In the genomic region with DNA sequence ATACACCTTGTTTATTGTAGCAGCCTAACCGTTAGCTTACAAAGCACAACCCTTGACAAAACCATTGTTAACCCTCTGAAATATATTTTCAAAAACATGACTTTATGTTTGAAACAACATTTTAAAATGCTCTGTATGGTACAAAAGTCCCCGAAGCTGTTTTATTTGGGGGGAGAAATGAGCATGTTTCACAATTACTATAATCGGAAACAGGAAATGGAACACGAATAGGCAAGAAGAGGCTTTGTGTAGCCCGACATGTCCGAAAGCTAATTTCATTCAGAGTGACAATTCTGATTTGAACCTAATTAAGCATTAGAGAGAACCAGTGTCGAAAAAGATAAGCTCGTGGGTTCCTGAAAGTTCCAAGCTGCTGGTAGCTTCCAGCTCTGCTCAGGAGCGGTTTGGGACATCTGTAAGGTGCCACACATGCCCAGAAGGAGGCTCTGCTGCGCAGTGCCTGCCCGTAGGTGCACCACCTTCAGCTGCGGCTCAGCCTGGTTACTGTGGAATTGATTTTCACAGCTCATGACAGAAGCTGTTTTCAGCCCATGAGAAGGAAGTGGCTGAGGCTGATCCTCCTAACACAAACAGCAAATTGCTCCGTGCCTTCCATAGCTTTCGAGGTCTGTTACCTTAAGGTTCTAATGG, we compare ENCODE assay signal across 11 mouse cellular contexts. TPM values are rescaled to one million over a fixed set of nuclear protein-coding genes. Genes with fewer than 3 reads are reported as not detected.
DNase-seq lines count a peak whose midpoint lies in the region; ATAC-seq and TF ChIP-seq lines count a peak whose summit lies in the region.
"Had no signal": no experiment of that assay in that cellular context is flagged by ENCODE, and none has a peak within 500 bp of the region (broad histone marks: within the 10 kb centered on the region; RNA-seq: fewer than 3 reads in every experiment).

No protein-coding gene starts in this region.

- H3K4me2 ChIP-seq in intestine, embryonic 15.5 days (replicated peaks) = no peak overlapping the region
- H3K4me2 ChIP-seq in intestine, embryonic 16.5 days (ENCODE audit: low read depth, low read length) = no peak overlapping the region
- H3K4me2 ChIP-seq in CH12.LX (ENCODE audit: insufficient read depth, low read depth, poor library complexity, severe bottlenecking) = peak overlapping the region; percentile 47
- H3K4me2 ChIP-seq: heart, embryonic 13.5 days had no signal

- H3K36me3 ChIP-seq in intestine, embryonic 15.5 days = no peaks in the 10 kb centered on the region
- no peaks in the 10 kb centered on the region for H3K36me3 ChIP-seq in intestine, embryonic 16.5 days (ENCODE audit: control insufficient read depth, insufficient read depth, low read length)
- no peaks in the 10 kb centered on the region for H3K36me3 ChIP-seq in CH12.LX (replicated peaks in 1 of 2; ENCODE audit: control insufficient read depth in 1 of 2, insufficient read depth in 1 of 2, low read length in 1 of 2)
- H3K36me3 ChIP-seq: heart, embryonic 13.5 days had no signal

- dilution Hi-C loops in CH12.LX (cut with MboI; ENCODE audit: extremely low pct_ligation_motif_present, extremely low pct_unique_long_range_greater_than_20kb, low sequenced_read_pairs) = no loop called here

- TF ChIP-seq POLR2A in CH12.LX (IDR thresholded peaks at IDR 0.05; ENCODE audit: low read depth, low read length) = peak; percentile 45

- TF ChIP-seq RAD21 in CH12.LX (IDR thresholded peaks at IDR 0.05; ENCODE audit: low read depth, low read length) = peak; percentile 73

- ATAC-seq in intestine, embryonic 15.5 days = 0 out of 2 replicates have a peak, but pooled peaks have one; percentile 49
- no peak for ATAC-seq in intestine, embryonic 16.5 days
- no peak for ATAC-seq in erythroblast, adult 5-6 weeks (replicated peaks; ENCODE audit: low FRiP score, poor library complexity, severe bottlenecking)

- no peaks in the 10 kb centered on the region for H3K9me3 ChIP-seq in intestine, embryonic 15.5 days
- H3K9me3 ChIP-seq in intestine, embryonic 16.5 days (ENCODE audit: control insufficient read depth, low read length) = no peaks in the 10 kb centered on the region
- H3K9me3 ChIP-seq in CH12.LX (replicated peaks; ENCODE audit: low read length) = no peaks in the 10 kb centered on the region
- H3K9me3 ChIP-seq: heart, embryonic 13.5 days had no signal

- peak in 1 of 2 experiments; percentile 73; a peak in 2 of 4 replicates for TF ChIP-seq CTCF in CH12.LX (conservative IDR thresholded peaks at IDR 0.05 in 1 of 2, IDR thresholded peaks at IDR 0.05 in 1 of 2; ENCODE audit: low read depth in 2 of 2, low read length in 2 of 2)

- H3K4me1 ChIP-seq in intestine, embryonic 15.5 days (replicated peaks) = no peaks in the 10 kb centered on the region
- peaks cover 2% of the 10 kb centered on the region; the same call in 1 of the 2 replicates for H3K4me1 ChIP-seq in intestine, embryonic 16.5 days (ENCODE audit: control insufficient read depth, insufficient read depth, low read length)
- H3K4me1 ChIP-seq in CH12.LX (ENCODE audit: control insufficient read depth in 1 of 2, insufficient read depth in 2 of 2) = peaks cover 5 to 28% of the 10 kb centered on the region in 2 experiments

- H3K27me3 ChIP-seq in intestine, embryonic 15.5 days (replicated peaks) = no peaks in the 10 kb centered on the region
- no peaks in the 10 kb centered on the region for H3K27me3 ChIP-seq in intestine, embryonic 16.5 days (replicated peaks; ENCODE audit: control insufficient read depth, insufficient read depth, low read length)
- no peaks in the 10 kb centered on the region for H3K27me3 ChIP-seq in CH12.LX (replicated peaks)
- H3K27me3 ChIP-seq: heart, embryonic 13.5 days had no signal

- H3K4me3 ChIP-seq in intestine, embryonic 15.5 days (replicated peaks) = no peak overlapping the region
- no peak overlapping the region for H3K4me3 ChIP-seq in intestine, embryonic 16.5 days (ENCODE audit: low read length)
- H3K4me3 ChIP-seq in CH12.LX (replicated peaks in 1 of 3; ENCODE audit: low read depth in 2 of 3, low read length in 2 of 3, poor library complexity in 1 of 3) = peak overlapping the region in 1 of 3 experiments; percentile 19
- H3K4me3 ChIP-seq: heart, embryonic 13.5 days had no signal

- intact Hi-C loops in left cerebral cortex, postnatal 10 days (cut with DNase I) = no loop called here

- H3K79me2 ChIP-seq in CH12.LX (replicated peaks; ENCODE audit: control insufficient read depth, extremely low read depth, insufficient read depth, poor library complexity, severe bottlenecking) = no peaks in the 10 kb centered on the region

- peak; percentile 39 to 49 for DNase-seq in cerebellum, postnatal 10 days
- DNase-seq in cerebellum, postnatal 36 days = no peak
- DNase-seq in CH12.LX (ENCODE audit: extremely low read depth) = peak; percentile 76
- peak; percentile 13 to 25 for DNase-seq in left cerebral cortex, postnatal 10 days (ENCODE audit: extremely low spot score in 1 of 2, low spot score in 2 of 2)
- no peak for DNase-seq in urinary bladder, adult 2 months (ENCODE audit: low spot score)
- DNase-seq: lung, postnatal 4 days; thymus, adult 2 months had no signal

- 80% methylated on average over 14 of the region's 14 CpGs for WGBS in intestine, embryonic 15.5 days
- WGBS in intestine, embryonic 16.5 days = 76% methylated on average over 14 of the region's 14 CpGs

- no peak overlapping the region for H3K9ac ChIP-seq in intestine, embryonic 15.5 days
- H3K9ac ChIP-seq in intestine, embryonic 16.5 days (ENCODE audit: low read depth, low read length) = no peak overlapping the region
- no peak overlapping the region; the same call in 1 of the 2 replicates for H3K9ac ChIP-seq in CH12.LX (ENCODE audit: insufficient read depth, low read depth)
- H3K9ac ChIP-seq: heart, embryonic 13.5 days had no signal

- in situ Hi-C loops in CH12.LX (cut with MboI; ENCODE audit: low pct_ligation_motif_present, low pct_unique_long_range_greater_than_20kb, low sequenced_read_pairs) = loop anchor here (25.0 kb wide), 1 partner anchor 351 kb away; no protein-coding TSS in a partner anchor

- peak; percentile 87 for TF ChIP-seq EP300 in CH12.LX (IDR thresholded peaks at IDR 0.05; ENCODE audit: low read length)

- no peak overlapping the region for H3K27ac ChIP-seq in intestine, embryonic 15.5 days
- no peak overlapping the region for H3K27ac ChIP-seq in intestine, embryonic 16.5 days (ENCODE audit: low read length)
- H3K27ac ChIP-seq in CH12.LX (ENCODE audit: insufficient read depth, low read depth) = peak overlapping the region; percentile 42
- H3K27ac ChIP-seq: heart, embryonic 13.5 days had no signal

TF ChIP-seq in CH12.LX, 34 proteins besides CTCF, POLR2A, EP300 and RAD21 (continues in another document):
- TF ChIP-seq JUND (conservative IDR thresholded peaks at IDR 0.05; ENCODE audit: low read depth, low read length) = peak; percentile 81
- 0 out of 2 replicates have a peak, but pooled peaks have one; percentile 17 for TF ChIP-seq CHD2 (IDR thresholded peaks at IDR 0.05; ENCODE audit: low read length)
- peak; percentile 44 for TF ChIP-seq BHLHE40 (IDR thresholded peaks at IDR 0.05; ENCODE audit: low read depth, low read length)
- peak; percentile 83 for TF ChIP-seq IRF4 (IDR thresholded peaks at IDR 0.05; ENCODE audit: low read depth, low read length)
- no peak for TF ChIP-seq TBP (conservative IDR thresholded peaks at IDR 0.05; ENCODE audit: low read depth, low read length)
- TF ChIP-seq ELF1 (IDR thresholded peaks at IDR 0.05; ENCODE audit: low read depth, low read length) = peak; percentile 45
- no peak for TF ChIP-seq POLR2AphosphoS2 (IDR thresholded peaks at IDR 0.05; ENCODE audit: low read depth, low read length)
- TF ChIP-seq TCF12 (IDR thresholded peaks at IDR 0.05; ENCODE audit: low read depth, low read length) = no peak
- TF ChIP-seq RCOR1 (conservative IDR thresholded peaks at IDR 0.05; ENCODE audit: low read depth, low read length) = no peak
- no peak for TF ChIP-seq E2F4 (IDR thresholded peaks at IDR 0.05; ENCODE audit: insufficient replicate concordance, low read depth, low read length)
- TF ChIP-seq MEF2A (IDR thresholded peaks at IDR 0.05; ENCODE audit: borderline replicate concordance, low read depth, low read length) = peak; percentile 69; the same call in 1 of the 2 replicates
- TF ChIP-seq SIN3A (IDR thresholded peaks at IDR 0.05; ENCODE audit: low read length) = no peak; the same call in 1 of the 2 replicates
- TF ChIP-seq NELFE (IDR thresholded peaks at IDR 0.05; ENCODE audit: low read depth, low read length) = no peak; the same call in 1 of the 2 replicates
- no peak for TF ChIP-seq ZKSCAN1 (IDR thresholded peaks at IDR 0.05; ENCODE audit: borderline replicate concordance, low read depth, low read length)
- no peak; the same call in 1 of the 2 replicates for TF ChIP-seq MXI1 (IDR thresholded peaks at IDR 0.05; ENCODE audit: low read depth, low read length)
- peak; percentile 56; the same call in 1 of the 2 replicates for TF ChIP-seq NRF1 (IDR thresholded peaks at IDR 0.05; ENCODE audit: low read depth, low read length)
- TF ChIP-seq ZNF384 (IDR thresholded peaks at IDR 0.05; ENCODE audit: low read depth, low read length) = no peak
- no peak for TF ChIP-seq KAT2A (IDR thresholded peaks at IDR 0.05; ENCODE audit: insufficient replicate concordance, low read length)
- TF ChIP-seq USF2 (conservative IDR thresholded peaks at IDR 0.05; ENCODE audit: low read depth, low read length) = no peak
- no peak for TF ChIP-seq ZMIZ1 (IDR thresholded peaks at IDR 0.05; ENCODE audit: low read depth, low read length)
- no peak for TF ChIP-seq ZC3H11A (IDR thresholded peaks at IDR 0.05; ENCODE audit: low read depth, low read length)
- TF ChIP-seq MAZ (IDR thresholded peaks at IDR 0.05; ENCODE audit: low read depth, low read length) = no peak
- peak; percentile 42; the same call in 1 of the 2 replicates for TF ChIP-seq JUN (IDR thresholded peaks at IDR 0.05; ENCODE audit: insufficient read depth, low read depth, low read length)
- TF ChIP-seq MAFK (IDR thresholded peaks at IDR 0.05; ENCODE audit: insufficient replicate concordance, low read length) = no peak
- TF ChIP-seq CHD1 (IDR thresholded peaks at IDR 0.05; ENCODE audit: low read depth, low read length) = no peak

RNA-seq across cellular contexts. Expression of a gene that starts 12.9 kb away (rescaled TPM):
- 37.2 and 37.6 TPM in 2 replicates for polyA plus RNA-seq in intestine, embryonic 15.5 days (2015; fragmentation: Nextera tagmentation; extraction: Ambion mirVana)
- 27.5 and 29.7 TPM in 2 replicates for polyA plus RNA-seq in intestine, embryonic 16.5 days (2015; fragmentation: Nextera tagmentation; extraction: Ambion mirVana)
- total RNA-seq in CH12.LX (2012; rRNA removed) (not detected in 2 replicates), CH12.LX (2014; rRNA removed) (not detected in 2 replicates)
- polyA plus RNA-seq in CH12.LX (2012; ENCODE audit: insufficient read length, low read depth) = not detected in 2 replicates
- 10 to 100 TPM; 27.4 to 32.7 TPM for total RNA-seq in left cerebral cortex, postnatal 10 days (2021)
- not detected in 2 replicates for total RNA-seq in erythroblast, adult 5-6 weeks (2015; ENCODE audit: low replicate concordance)
- not detected in 2 replicates for total RNA-seq in erythroblast, adult 5-6 weeks (2017; ENCODE audit: low replicate concordance)
- polyA plus RNA-seq in urinary bladder, adult 2 months (2012; rRNA removed) = 14.0 and 22.9 TPM in 2 replicates

Comparison
In these comparisons a context has a peak if more than half of its experiments do, and no peak if none do; other contexts are left out.
1. DNase-seq: peak in cerebellum, postnatal 10 days (2 of 2), CH12.LX (single experiment) and left cerebral cortex, postnatal 10 days (2 of 2); none in cerebellum, postnatal 36 days (0 of 2) and urinary bladder, adult 2 months (single experiment).
2. RNA of a gene that starts 12.9 kb away (polyA plus RNA-seq): 37.2 to 37.6 TPM in intestine, embryonic 15.5 days, 27.5 to 29.7 TPM in intestine, embryonic 16.5 days and 14.0 to 22.9 TPM in urinary bladder, adult 2 months; not detected in CH12.LX; every median in the first group is over 10 times any median in the second.